Comparison of ENCODE assay signal across 8 mouse cellular contexts in genomic region chrX:167208978-167209754, GRCm38 (mm10). TPM values are rescaled to one million over a fixed set of nuclear protein-coding genes. Genes with fewer than 3 reads are reported as not detected.
DNase-seq lines count a peak whose midpoint lies in the region; ATAC-seq lines count a peak whose summit lies in the region.

Gene Tmsb4x, minus strand, starts transcription at chrX:167209315.

- intact Hi-C loops in gastrocnemius, postnatal 14 days (cut with DNase I; ENCODE audit: low total_unique reads), result no loop called here
- intact Hi-C loops in left cerebral cortex, postnatal 14 days (cut with DNase I), result loop anchor here (10.0 kb wide), 3 partner anchors 104 to 544 kb away; no protein-coding TSS in a partner anchor

- peak; percentile 69 for ATAC-seq in inflammation-experienced regulatory T-cells, adult 6 months
- ATAC-seq in megakaryocyte-erythroid progenitor cell, adult 5-6 weeks (replicated peaks; ENCODE audit: low FRiP score, low TSS enrichment, poor library complexity, severe bottlenecking), result peak; percentile 88

- peak; percentile 32 for DNase-seq in adipocyte (ENCODE audit: low spot score)
- peak; percentile 86 for DNase-seq in embryo, embryonic 10.5 days (ENCODE audit: low spot score)
- DNase-seq in gastrocnemius, postnatal 14 days, result peak; percentile 80
- DNase-seq in left cerebral cortex, postnatal 14 days (ENCODE audit: low spot score in 2 of 2), result peak; percentile 82 to 84
- peak; percentile 76 for DNase-seq in right cerebral cortex, postnatal 14 days
- DNase-seq in urinary bladder, postnatal 36 days (ENCODE audit: low spot score in 2 of 2), result peak; percentile 79 to 85

RNA-seq across cellular contexts. Expression of gene Tmsb4x, which starts in this region (rescaled TPM):
- total RNA-seq in gastrocnemius, postnatal 14 days (2021), result 100 to 1,000 TPM; 342 to 412 TPM
- over 10,000 TPM; 12,659 to 15,684 (median 12,791) TPM for polyA plus RNA-seq in inflammation-experienced regulatory T-cells, adult 6 months (2017; shearing (Covaris generic))
- 1,000 to 10,000 TPM; 1,077 to 1,206 TPM for total RNA-seq in left cerebral cortex, postnatal 14 days (2021)
- 237 and 370 TPM in 2 replicates for total RNA-seq in megakaryocyte-erythroid progenitor cell, adult 5-6 weeks (2014; fragmentation: Nextera tagmentation)
- 226 and 321 TPM in 2 replicates for total RNA-seq in megakaryocyte-erythroid progenitor cell, adult 5-6 weeks (2017)

Comparison
In these comparisons a context has a peak if more than half of its experiments do, and no peak if none do; other contexts are left out.
1. Peak in every context shown above with its lines: DNase-seq and ATAC-seq.
2. DNase-seq: peak in every context shown above with its lines; median percentile 86 in embryo, embryonic 10.5 days; 83 in left cerebral cortex, postnatal 14 days; 82 in urinary bladder, postnatal 36 days; 80 in gastrocnemius, postnatal 14 days; 76 in right cerebral cortex, postnatal 14 days; 32 in adipocyte.